ENCODE assay signal across 8 mouse cellular contexts in the genomic region with DNA sequence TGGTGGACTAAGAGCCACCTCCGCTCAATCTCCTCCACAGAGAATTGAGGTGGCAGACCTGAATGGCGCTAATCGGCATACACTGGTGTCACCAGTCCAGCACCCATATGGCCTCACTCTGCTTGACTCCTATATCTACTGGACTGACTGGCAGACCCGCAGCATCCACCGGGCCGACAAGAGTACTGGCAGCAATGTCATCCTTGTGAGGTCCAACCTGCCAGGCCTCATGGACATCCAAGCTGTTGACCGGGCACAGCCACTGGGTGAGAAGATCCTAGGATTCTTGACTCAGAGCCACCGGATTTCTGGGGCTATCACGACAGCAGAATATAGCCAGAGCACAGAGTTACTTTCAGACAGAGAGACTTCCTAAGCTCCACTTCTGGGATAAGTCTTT. TPM values are rescaled to one million over a fixed set of nuclear protein-coding genes. Genes with fewer than 3 reads are reported as not detected.
"Had no signal": no experiment of that assay in that cellular context is flagged by ENCODE, and none has a peak within 500 bp of the region (broad histone marks: within the 10 kb centered on the region; RNA-seq: fewer than 3 reads in every experiment).

No protein-coding gene starts in this region.

- DNase-seq: kidney, postnatal 14 days; layer of hippocampus, postnatal 36 days; liver; liver, embryonic 13.5 days; liver, postnatal 0 days; right cerebral cortex, postnatal 14 days; thymus, postnatal 4 days had no signal

RNA-seq across cellular contexts. Expression of gene Lrp4, which starts 36.7 kb away (rescaled TPM):
- total RNA-seq: megakaryocyte-erythroid progenitor cell, adult 5-6 weeks had no signal
